Mouse (Mus musculus) liver, adult 2 months (tissue): ENCODE data around the gene Zfp771.

Experiments
- CTCF ChIP-seq: fragments of 200-500 bp; IDR thresholded peaks from 2 replicates; pipeline ENCODE4 v1.5.1; 2011; ENCODE audit warnings: low read depth, low read length, control low read depth
- POLR2A ChIP-seq: fragments of 200-500 bp; IDR thresholded peaks from 2 replicates; pipeline ENCODE4 v1.6.1; 2011; ENCODE audit warnings: low read length, control low read depth; ENCODE audit not compliant: insufficient read depth; ENCODE audit errors: extremely low read depth

- TF ChIP-seq POLR2A, result no peak
- TF ChIP-seq CTCF, result peak; percentile 87
Observed at GRCm38 (mm10) chr7:127228615-127229303, 15.3 kb upstream of the Zfp771 start.
